Mouse (Mus musculus) kidney, adult 8-10 months (tissue): Measurements from ENCODE around the gene Ide.
A peak's percentile ranks its signal among the peaks of the same experiment; 100 is the strongest.

Experiments used
- DNase-seq, 2 experiments: peaks; one replicate each; pipeline ENCODE4 v3.0.0; 2022

Ide gene

DNA sequence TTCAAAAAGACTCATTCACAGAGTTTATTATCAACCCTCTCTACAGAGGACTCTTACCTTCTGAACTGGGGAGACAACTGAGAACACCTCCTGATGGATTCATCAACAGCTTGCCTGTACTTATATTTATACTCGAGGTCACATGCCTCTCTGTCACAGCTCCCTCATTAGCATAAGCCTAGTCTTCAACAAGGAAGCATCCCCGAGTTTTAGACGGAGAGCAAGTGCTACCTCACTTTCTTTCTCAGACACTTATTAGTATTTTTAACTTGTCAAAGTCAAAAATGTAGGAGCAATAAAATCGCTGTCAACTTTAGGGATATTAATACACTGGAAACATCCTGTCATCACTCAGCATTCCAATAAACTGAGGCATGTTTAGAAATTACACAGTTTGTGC is at the start of gene Ide:
TSS of gene Ide (minus strand) at position 101 of the 400 bp plus-strand sequence.
- DNase-seq, result no peak

DNA sequence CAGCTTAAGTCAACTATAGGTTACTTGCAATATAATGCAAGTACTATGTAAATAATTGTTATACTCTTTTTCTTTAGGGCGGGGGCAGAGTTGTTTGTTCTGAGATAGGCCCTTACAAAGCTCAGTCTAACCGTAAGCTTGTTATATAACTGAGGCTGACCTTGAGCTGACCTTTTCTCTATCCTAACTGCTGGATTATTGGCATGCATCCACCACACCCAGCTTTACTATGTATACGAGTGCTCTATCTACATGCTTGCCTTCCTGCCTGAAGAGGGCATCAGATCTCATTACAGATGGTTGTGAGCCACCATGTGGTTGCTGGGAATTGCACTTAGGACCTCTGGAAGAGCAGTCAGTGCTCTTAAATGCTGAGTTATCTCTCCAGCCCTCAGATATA is 48.5 kb upstream of the Ide start:
- DNase-seq, result no peak

DNA sequence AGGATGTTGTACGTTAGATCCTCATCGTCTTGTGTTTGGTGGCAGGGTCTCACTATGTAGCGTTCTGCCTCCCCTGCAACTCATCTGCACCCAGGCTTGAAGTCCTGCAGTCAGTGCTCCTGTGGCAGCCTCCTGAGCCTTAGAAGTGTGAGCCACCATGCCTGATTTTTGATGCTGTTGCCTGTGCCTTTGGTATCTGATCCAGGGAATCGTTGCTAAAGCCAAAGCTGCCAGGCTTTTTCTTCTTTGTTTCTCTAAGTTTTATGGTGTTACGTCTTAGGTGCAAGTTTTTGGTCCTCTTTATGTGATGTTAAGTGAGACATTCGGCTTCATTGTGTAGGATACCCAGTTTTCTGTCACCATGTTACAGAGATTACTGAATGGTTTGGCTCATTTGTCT is 41.2 kb upstream of the Ide start:
- no peak for DNase-seq

DNA sequence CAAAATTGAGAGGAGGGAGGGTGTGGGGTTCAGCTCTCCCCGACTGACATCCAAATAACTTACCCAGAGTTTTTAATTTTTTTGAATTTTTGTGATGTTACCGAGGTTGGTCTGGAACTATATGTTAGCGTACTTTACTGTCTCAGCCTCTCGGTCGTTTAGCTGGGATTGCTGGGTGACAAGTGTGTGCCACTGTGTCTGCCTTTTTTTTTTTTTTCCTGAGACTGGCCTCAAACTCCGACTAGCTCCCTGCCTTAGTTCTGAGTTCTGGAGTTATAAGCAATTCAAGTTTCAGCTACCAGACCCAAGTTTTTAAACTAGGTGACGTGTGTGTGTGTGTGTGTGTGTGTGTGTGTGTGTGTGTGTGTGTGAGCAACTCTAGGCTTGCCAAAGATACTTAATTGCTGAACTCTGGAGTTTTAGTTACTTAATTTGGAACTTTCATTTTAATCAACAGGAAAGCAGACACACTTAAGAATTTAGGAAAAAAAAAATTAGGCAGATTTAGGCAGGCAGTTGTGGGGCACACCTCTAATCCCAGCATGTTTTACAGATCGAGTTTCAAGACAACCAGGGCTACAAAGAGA is 39.8 kb upstream of the Ide start:
- no peak for DNase-seq

DNA sequence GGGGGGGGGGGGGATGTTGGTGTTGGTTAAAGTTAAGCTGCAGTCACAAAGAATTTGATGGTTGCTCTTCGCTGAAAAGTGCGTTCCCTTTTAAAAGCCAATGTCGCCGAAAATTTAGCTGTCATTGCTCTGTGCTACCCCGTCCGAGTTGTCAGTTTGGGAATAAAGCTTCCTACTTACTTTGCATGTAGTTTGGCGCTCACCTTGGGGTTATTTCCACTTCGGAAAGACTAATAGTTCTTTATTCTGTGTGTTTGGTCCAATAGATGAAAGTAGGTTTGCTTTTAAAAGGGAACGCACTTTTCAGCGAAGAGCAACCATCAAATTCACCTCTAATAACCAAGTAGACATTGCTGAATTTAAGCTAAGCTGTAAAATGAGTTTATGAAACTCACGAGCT is 39.2 kb upstream of the Ide start:
- no peak for DNase-seq

DNA sequence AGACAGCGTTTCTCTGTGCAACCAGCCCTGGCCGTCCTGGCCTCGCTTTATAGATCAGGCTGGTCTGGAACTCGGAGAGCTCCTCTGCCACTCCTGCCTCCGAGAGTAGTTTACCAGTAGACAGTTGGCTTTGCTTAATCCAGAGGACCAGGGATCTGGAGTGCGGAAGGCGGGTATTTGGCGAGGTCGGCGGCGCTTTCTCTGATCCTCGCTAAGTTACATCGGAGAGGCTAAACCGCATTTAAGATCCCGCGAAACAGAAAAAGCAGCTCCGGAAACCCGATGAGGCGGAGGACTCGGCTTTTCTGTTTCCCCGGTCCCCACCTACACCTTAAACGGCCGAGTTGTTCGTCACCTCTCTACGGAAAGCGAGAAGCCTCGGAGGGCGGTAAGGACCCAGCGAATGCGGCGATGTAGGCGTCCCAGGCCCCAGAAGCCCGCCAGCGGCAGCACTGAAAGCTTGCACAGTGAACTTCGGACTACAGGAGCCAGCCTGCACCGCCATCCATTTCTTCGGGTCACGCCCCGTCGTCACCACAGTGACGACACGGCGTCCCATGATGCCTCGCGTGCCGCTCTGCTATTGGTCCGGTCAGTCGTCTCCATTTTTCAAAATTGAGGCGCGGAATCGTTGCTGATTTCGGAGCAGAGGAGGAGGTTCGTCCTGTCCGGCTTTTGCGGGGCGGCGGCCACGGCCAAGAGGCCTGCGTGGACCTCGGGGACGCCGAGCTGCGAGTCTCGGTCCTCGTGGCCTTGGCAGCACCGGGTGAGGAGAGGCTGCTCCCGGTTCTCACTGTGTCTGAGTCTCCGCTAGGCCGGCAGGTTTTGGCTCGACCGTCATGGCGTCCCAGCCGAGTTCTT is 38.3 kb upstream of the Ide start, which contains the start of gene Kif11:
TSS of gene Kif11 (plus strand) at position 649 of the 861 bp plus-strand sequence.
- peak; percentile 96 for DNase-seq

DNA sequence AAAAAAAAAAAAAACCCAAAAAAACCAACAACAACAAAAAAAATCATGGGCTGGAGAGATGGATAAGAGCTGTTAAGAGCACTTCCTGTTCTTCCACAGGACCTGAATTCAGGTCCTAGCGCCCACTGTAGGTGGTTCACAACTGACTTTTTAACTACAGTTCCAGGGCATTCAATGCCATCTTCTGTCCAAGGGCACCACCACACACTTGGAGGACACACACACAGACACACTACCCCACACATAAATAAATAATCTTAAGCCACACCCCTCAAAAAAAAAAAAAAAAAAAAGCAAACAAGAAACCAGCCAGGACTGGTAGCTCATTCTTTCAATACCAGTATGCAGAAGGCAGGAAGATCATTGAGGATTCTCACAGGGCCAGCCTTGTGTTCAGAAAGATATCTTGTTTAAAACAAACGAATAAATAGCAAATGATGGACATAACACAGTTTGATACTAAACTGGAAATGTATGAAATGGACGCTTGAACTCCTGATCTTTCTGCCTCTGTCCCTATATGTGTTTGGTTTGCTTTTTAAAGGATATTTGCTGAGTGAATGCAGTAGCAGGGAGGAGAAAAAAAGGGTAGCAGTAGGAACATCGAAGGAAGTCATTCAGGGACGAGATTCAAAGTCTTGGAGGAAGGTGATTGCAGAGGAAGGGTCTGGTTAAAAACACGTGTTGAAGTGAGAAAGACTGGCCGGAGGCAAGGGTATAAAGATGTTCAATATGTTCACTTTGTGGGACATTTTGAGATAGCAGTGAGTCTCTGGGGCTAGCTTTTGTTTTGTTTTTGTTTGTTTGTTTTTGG is 37.5 kb upstream of the Ide start:
- DNase-seq, result no peak

DNA sequence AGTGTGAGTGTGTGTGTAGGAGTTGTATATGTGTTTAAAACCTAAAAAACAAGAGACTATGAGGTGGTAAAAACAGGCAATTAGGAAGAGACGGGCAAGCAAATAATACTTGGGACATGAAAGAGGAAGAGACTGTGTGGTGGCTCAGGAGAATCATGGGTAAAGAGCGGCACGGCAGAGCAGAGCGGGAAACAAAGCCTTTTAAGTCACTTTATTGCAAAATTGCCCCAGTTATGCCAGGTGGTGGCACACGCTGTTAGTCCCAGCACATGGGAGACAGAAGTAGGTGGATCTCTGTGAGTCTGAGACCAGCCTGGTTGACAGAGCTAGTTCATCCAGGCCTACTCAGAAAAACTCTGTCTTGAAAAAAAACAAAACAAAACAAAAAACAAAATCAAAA is 32.7 kb upstream of the Ide start:
- no peak for DNase-seq

DNA sequence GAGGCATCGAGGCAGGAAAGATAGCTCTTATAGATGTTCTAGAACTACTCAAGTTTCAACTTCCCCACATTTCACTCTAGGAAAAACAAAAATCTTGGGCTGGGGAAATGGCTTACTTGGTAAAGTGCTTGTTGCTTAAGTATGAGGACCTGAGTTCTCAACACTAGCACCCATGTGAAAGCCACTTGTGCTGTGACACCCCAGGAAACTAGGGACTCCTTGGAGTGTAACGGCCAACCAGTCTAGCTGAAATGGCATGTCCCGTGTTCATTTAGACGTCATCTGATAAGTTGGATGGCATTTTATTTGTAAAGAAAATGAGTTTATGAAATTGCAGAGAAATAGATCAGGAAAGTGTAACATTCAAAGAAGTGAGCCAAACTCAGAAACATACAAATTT is 32.3 kb upstream of the Ide start:
- DNase-seq, result no peak

DNA sequence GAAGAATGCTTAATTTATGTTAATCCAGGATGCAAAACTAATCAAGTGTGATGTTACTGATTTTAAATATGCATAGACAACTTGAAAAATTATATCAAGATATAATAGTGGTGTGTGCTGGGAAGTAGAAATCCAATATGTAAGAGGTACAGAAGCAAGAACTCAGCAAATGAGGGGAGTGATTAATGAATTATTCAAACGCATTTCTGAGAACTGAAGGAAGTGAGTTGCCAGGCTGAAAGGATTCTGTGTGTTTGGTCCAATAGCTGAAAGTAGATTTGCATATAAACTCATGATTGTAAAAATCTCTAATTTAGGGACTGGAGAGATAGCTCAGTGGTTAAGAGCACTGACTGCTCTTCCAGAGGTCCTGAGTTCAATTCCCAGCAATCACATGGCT is 31.3 kb upstream of the Ide start:
- no peak for DNase-seq

DNA sequence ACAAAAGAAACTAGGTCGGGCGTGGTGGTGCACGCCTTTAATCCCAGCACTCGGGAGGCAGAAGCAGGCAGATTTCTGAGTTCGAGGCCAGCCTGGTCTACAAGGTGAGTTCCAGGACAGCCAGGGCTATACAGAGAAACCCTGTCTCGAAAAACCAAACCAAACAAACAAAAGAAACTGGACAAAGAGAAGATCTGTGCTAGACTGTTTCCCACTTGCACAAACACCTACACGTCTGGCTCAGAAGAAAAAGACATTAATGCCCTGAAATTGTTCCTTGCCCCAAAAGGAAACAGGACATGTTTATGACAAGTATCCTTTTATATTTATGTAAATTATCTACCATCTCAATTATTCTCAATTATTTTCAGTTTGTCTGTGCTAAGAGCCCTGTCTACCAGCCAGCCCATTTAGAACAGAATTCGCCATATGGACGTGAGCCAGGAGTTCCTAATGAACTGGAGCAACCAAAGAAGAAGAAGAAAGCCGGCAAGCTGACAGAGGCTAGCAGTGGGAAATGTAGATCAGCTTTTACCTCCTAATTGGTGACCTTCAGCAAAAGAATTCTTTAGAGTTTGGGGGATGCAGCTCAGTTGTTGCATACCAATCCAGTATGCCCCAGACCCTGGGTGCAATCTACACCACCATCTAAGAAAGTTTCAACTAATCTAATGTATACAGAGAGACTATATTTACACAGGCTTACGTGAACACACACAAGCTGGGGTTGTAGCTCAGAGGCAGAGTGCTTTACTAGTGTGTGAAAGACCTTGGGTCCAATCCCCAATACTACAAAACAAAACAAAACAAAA is 25.7 kb upstream of the Ide start:
- no peak for DNase-seq

DNA sequence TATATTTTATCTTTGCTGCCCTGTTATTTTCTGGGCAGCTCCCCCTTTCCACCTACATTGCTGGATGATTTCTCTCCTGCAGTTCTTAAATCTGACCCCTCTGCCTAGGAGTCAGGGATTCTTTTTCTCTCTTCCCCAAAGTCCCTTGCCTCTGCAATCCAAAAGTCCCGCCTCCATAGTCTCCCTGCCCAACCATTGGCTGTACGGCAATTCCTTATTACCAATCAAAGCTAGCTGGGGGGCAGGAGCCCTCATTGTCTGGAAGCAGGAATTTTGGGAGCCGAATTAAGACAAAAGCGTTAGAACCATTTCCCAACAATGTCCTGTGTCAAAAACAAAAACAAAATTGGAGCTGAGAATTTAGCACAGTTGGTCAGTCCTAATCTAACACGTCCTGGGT is 24.9 kb upstream of the Ide start:
- DNase-seq, result no peak

DNA sequence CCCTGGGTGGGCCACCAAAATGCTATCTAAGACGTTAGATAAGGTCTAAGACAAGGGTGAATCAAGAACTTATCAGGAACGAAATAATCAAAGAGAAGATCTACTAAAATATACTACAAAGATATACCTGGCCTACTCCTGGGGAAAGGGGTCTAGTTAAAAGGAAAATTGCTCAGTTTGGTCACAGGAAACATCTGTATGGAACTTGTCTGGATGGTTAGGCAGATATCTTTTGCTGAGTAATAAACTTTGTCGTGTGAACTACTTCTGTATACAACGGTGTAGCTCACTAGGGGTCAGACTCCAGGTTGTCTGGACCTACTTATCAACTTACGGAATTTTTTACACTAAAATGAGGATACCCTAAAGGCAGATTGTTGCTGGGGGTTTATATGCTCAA is 22.4 kb upstream of the Ide start:
- DNase-seq, result no peak

DNA sequence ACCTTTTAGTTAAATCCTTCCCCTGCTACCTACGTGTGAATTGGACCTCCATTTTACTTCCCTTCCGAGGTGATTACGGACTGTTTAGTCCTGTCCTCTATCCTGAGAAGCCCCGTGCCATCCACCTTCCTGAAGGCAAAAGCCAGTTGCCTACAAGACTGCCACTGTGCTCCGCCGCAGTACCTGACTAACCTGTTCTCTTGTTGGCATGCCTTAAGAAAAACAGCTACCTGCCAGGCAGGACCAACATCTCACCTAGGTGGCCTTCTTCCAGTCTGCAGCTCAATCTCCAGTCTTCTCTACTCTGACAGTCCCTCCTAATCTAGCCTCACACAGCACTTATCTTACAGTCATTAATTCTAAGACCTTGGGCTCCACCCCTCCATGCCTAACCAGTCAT is 15.7 kb upstream of the Ide start:
- DNase-seq, result peak in 1 of 2 experiments; percentile 8

DNA sequence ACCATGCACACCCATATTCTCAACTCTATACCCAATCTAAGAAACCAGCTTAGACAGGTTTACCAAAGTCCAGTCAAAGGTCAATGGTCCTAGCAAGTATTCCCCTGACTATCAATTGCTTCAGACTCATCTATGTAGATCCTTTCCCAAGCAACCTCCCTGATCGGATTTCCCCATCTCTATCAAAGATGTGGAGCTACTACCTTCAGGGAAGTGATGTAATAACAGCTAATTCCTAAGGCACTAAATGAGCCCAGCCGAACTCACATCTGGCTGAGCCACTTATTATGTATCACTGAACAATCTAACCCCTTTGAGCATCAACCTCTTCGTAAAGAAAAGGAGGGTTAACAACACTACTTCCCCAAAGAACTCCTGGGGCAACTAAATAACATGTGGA is 15.1 kb upstream of the Ide start:
- no peak for DNase-seq

DNA sequence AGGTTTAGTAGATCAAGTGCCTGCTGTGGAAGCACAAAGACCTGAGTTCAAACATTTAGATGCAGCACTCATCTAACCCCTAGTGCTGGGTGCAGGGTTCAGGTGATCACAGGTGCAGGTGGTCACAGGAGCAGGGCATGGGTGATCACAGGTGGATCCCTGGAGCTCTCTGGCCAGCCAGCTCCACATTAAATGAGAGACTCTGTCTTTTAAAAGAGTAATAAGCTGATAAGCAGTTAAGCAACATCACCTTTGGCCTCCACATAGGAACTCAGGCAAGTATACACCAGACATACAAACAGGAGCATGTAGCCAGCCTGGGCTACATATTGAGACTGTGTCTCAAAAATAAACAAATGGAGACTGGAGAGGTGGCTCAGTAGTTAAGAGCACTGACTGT is 11.3 kb upstream of the Ide start:
- no peak for DNase-seq

DNA sequence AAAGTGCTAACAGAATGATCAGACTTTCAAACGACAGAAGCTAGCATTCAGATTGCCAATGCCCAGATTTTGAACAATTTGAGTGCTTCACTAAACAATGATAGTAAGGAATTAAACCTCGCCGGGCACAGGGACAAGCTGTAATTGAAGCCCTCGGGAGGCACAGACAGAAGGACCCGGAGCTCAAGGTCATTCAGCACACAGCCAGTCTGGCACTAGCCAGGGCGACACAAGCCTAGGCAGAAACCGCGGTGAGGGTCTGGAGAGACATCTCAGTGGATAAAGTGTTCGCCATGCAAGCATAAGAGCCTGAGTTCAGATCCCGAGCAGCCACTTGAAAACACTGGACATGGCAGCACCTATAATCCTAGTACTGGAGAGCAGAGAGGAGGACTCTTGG is 10.7 kb upstream of the Ide start:
- DNase-seq, result no peak

DNA sequence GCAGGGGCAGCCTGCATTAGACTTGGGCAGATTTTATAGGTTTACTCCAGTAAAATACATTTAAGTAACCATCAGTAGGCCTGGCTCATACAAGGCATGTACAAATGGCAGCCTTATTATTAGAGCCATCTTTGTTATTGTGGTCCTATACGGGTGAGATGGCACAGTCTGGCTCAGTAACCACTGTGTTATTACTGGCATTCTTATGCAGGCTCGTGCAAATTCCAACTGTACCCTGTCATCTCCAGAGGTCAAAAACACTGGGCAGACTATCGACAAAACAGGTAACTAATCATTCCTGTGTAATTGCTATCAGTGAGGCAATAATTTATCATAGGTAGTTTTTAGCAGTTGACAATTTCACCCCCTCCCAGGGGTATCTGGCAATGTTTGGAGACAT is 8.6 kb upstream of the Ide start:
- DNase-seq, result no peak

DNA sequence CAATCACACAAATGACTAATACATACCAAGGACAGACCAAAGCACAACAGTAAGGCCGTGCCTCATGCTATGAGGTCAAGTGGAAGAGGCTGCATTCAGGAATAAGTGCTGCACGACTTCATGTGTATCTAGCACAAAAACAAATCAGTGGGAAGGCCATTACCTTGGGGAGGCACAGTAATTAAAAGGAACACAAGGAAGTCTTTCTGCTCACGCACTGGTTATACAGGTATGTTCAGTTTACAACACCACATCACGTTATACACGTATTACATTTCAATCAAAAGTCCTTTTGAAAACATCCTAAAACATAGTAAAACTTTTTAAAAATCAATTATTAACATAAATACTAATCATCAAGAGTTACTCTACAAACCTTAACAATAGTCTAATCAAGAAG is 6.2 kb upstream of the Ide start:
- DNase-seq, result no peak

DNA sequence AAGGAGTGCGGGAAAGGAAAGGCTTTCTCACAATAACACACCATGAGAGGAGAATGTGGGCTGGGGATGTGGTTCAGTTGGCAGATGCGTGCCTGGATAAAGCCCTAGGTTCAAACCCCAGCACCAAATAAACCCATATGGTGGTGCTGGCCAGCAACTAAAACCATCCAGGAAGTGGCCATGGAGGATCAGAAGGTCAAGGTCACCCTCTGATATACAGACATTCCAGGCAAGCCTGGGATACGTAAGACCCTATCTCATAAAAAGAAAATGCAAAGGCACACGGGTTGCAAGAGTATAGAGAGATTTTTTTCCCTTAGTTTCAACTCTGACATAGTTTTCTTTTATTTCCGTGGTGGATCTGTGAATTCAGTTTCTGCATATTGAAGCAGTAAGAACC is 3.3 kb upstream of the Ide start:
- DNase-seq, result no peak

DNA sequence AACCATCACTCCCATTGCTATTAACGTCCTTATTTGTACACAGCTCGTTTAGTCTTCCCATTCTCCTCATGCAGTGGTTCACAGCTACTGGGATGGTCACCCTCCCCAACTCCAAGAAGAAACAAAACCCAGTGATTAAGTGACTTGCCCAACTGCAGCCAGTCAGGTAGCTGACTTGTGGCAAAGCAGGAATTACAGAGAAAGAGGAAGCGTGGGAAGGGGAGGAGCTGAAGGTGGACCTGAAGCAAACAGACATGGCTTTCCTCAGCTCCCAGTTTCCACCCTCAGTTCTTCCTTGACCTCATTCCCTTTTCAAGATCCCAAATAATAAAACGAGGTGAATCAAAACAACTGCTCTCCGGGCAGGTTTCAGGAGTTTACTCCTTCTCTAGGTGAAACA is 2.8 kb upstream of the Ide start:
- DNase-seq, result no peak

DNA sequence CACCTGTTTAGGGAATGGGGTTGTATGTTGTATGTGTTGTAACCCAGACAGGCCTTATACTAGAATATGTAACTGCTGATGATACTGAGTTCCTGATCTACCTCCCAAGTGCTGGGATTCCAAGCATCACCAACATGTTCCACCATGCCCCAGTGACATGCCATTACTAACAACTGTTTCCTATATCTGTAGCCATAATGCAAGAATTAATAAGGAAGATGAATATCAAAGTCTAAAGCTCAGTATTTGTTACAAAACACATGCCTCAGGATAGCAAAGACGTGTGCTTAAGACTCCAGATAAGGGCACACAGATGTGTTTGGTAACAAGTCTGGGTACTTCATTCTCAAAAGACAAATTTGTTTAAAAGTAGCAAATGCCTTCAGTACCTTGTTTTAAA is 2.3 kb downstream of the Ide start:
- no peak for DNase-seq

DNA sequence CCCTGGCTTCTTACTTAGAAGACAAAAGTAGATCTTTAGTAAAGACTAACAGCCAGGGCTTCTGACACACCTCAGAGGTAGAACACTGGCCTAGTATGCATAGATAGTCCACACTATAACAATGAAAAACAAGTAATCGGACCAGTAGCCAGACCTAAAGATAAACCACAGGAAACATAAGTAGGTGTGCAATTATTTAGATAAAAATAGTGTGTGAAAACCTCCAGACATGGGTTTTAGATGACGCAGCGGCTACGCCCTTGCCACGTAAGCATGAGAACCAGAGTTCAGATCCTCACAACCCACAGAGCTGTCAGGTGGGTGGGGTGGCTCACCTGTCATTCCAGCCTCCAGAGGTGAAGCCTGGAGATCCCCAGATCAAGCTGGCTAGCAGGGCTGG is 4.3 kb downstream of the Ide start:
- no peak for DNase-seq
